Mouse (Mus musculus) ES-Bruce4 (cell line): ENCODE results near the gene Mc3r. TPM values are rescaled to one million over a fixed set of nuclear protein-coding genes. Genes with fewer than 3 reads are reported as not detected.

ENCODE experiments used
- H3K27ac ChIP-seq: 2 replicates; pipeline ENCODE4 v1.5.1; 2012; ENCODE audit warnings: low read length, inconsistent platforms; ENCODE audit not compliant: insufficient read depth
- H3K27me3 ChIP-seq: 2 replicates; pipeline ENCODE4 v1.6.1; 2012; ENCODE audit warnings: mild to moderate bottlenecking, low read length, inconsistent platforms; ENCODE audit not compliant: control insufficient read depth, poor library complexity, insufficient read depth, severe bottlenecking
- H3K36me3 ChIP-seq: 2 replicates; pipeline ENCODE4 v1.6.1; 2012; ENCODE audit warnings: inconsistent platforms, mild to moderate bottlenecking, low read length, moderate library complexity; ENCODE audit not compliant: control insufficient read depth, poor library complexity, insufficient read depth, severe bottlenecking
- H3K4me1 ChIP-seq: one replicate; pipeline ENCODE4 v1.8.1; 2011; ENCODE audit warnings: low read length; ENCODE audit not compliant: control insufficient read depth, insufficient read depth
- H3K4me3 ChIP-seq: 2 replicates; pipeline ENCODE4 v1.5.1; 2011; ENCODE audit warnings: low read depth, mild to moderate bottlenecking, low read length
- H3K9ac ChIP-seq: 2 replicates; pipeline ENCODE4 v1.6.1; 2012; ENCODE audit warnings: low read depth, mild to moderate bottlenecking, inconsistent platforms; ENCODE audit not compliant: poor library complexity, severe bottlenecking
- H3K9me3 ChIP-seq: replicated peaks from 2 replicates; pipeline ENCODE4 v1.6.1; 2012; ENCODE audit warnings: mild to moderate bottlenecking, low read length, inconsistent platforms; ENCODE audit not compliant: control insufficient read depth, poor library complexity, insufficient read depth, severe bottlenecking
- CTCF ChIP-seq: IDR thresholded peaks from one replicate; pipeline ENCODE4 v1.8.1; 2011; ENCODE audit warnings: low read depth, low read length
- EP300 ChIP-seq: IDR thresholded peaks from 2 replicates; pipeline ENCODE4 v1.6.1; 2011; ENCODE audit warnings: low read depth, low read length; ENCODE audit not compliant: insufficient read depth
- POLR2A ChIP-seq: IDR thresholded peaks from one replicate; pipeline ENCODE4 v1.8.1; 2011; ENCODE audit warnings: low read length; ENCODE audit not compliant: insufficient read depth
- polyA plus RNA-seq: library from polyadenylated mRNA; stranded (reverse); fragments of >200 nt; gene quantifications from 2 replicates; pipeline ENCODE4 v1.2.4, GENCODE M21; 2011; ENCODE audit warnings: low read depth; ENCODE audit not compliant: missing spikeins, insufficient read depth, insufficient read length

The Mc3r gene
- polyA plus RNA-seq, 1 experiment = not detected

DNA sequence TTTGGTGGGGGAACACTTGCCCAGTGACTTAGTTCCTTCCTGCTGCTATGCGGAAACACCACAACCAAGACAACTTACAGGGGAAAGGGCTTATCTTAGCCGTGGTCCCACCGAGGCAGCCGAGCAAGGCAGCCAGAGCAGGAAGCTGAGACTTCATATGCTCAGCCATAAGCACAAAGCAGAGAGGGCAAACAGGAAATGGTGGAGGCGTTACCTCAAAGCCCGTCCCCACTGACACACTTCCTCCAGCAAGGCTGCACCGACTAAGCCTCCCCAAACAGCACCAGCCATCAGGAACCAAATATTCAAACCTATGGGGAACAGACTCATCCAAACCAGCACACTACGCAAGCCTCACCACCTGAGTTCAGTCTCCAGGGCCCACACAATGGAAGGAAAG lies 26.4 kb downstream of the Mc3r start:
- Histone ChIP-seq H3K9ac (no peak overlapping the region), H3K4me3 (no peak overlapping the region), H3K9me3 (no peaks in the 10 kb centered on the region), H3K36me3 (no peaks in the 10 kb centered on the region), H3K27me3 (no peaks in the 10 kb centered on the region), H3K27ac (no peak overlapping the region), H3K4me1 (no peaks in the 10 kb centered on the region)
- TF ChIP-seq EP300 (no peak), POLR2A (no peak), CTCF (no peak)

- no peak for TF ChIP-seq EP300
- no peak for TF ChIP-seq CTCF
- TF ChIP-seq POLR2A = no peak
- Histone ChIP-seq H3K9ac (no peak overlapping the region), H3K4me1 (no peaks in the 10 kb centered on the region)
Observed at GRCm38 (mm10) chr2:172276155-172276554, 27.9 kb downstream of the Mc3r start.

DNA sequence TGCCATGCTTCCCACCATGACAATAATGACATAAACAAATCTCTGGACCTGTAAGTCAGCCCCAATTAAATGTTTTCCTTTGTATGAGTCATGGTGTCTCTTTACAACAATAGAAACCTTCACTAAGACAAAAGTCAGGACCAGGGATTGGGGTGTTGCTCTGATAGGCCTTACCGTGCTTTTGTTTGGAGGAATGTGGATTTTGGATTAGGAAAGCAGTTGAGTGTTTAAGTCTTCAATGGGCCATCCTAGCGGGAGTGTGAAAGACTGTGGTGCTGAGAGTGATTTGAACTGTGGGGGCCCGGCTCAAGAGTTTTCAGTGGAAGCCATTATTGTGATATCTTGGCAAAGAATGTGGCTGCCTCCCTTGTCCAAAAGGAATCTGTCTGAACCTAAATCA lies 30.7 kb downstream of the Mc3r start:
- TF ChIP-seq EP300 = no peak
- no peak for TF ChIP-seq POLR2A
- TF ChIP-seq CTCF = no peak
- Histone ChIP-seq H3K36me3 (no peaks in the 10 kb centered on the region), H3K9me3 (0 out of 2 replicates have a peak, but pooled peaks cover 2% of the 10 kb centered on the region), H3K4me1 (no peaks in the 10 kb centered on the region), H3K27me3 (no peaks in the 10 kb centered on the region), H3K9ac (no peak overlapping the region), H3K4me3 (no peak overlapping the region), H3K27ac (no peak overlapping the region)

More at GRCm38 (mm10) chr2:172276155-172276554, 27.9 kb downstream of the Mc3r start:
- H3K27ac ChIP-seq = no peak overlapping the region
- H3K4me3 ChIP-seq = no peak overlapping the region
- H3K36me3 ChIP-seq = no peaks in the 10 kb centered on the region
- H3K9me3 ChIP-seq = 0 out of 2 replicates have a peak, but pooled peaks cover 2% of the 10 kb centered on the region
- no peaks in the 10 kb centered on the region for H3K27me3 ChIP-seq

GRCm38 (mm10) chr2:172282071-172282710 lies 33.9 kb downstream of the Mc3r start:
- Histone ChIP-seq H3K9me3 (0 out of 2 replicates have a peak, but pooled peaks cover 2% of the 10 kb centered on the region), H3K4me1 (no peaks in the 10 kb centered on the region), H3K36me3 (no peaks in the 10 kb centered on the region), H3K27me3 (no peaks in the 10 kb centered on the region), H3K9ac (peak overlapping the region; percentile 52), H3K27ac (no peak overlapping the region), H3K4me3 (peak overlapping the region; percentile 73)
- TF ChIP-seq CTCF (no peak), POLR2A (no peak), EP300 (no peak)

DNA sequence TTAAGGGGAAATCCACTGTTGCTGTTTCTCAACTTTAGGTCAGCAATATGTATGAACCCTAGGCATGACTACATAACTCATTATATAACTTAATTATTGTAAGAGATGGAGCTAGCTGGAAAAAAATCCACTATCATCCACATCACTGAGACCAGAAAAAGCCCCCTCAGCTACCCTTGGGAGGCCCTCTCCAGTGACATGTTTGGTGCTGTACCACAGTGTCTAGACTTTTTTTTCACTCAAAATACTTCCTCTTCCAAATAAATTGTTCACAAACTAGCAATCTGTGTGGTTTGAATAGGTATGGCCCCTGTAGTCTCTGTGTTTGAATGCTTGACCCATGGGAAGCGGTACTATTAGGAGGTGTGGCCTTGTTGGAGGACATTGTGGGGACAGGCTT lies 39.4 kb downstream of the Mc3r start:
- Histone ChIP-seq H3K4me3 (no peak overlapping the region), H3K9ac (no peak overlapping the region), H3K27me3 (no peaks in the 10 kb centered on the region), H3K4me1 (peaks cover 10% of the 10 kb centered on the region), H3K36me3 (no peaks in the 10 kb centered on the region), H3K9me3 (no peaks in the 10 kb centered on the region), H3K27ac (no peak overlapping the region)
- TF ChIP-seq POLR2A = no peak
- TF ChIP-seq CTCF = no peak

DNA sequence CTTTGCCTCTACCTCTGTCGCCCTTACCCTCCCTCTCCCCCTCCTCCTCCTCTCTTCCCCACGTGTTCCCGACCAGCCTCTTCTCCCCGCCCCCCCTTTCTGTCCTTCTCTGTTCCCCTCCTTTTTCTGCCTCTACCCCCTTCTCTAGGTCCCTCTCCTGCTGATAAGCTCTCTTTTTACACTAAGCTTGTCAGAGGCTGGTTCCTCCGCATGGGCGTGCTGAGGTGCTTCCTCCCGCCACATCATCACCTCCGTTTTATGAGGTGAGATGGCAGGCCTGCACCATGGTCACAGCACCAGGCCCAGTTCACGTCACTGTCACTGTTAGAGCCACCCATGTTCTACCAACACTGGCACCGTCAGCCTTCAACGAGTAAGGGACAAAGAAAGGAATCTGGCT lies 40.7 kb downstream of the Mc3r start:
- Histone ChIP-seq H3K36me3 (no peaks in the 10 kb centered on the region), H3K9me3 (no peaks in the 10 kb centered on the region), H3K4me3 (no peak overlapping the region), H3K27ac (no peak overlapping the region), H3K9ac (no peak overlapping the region), H3K27me3 (no peaks in the 10 kb centered on the region), H3K4me1 (peaks cover 10% of the 10 kb centered on the region)
- TF ChIP-seq POLR2A (no peak), EP300 (no peak), CTCF (no peak)
